Mouse (Mus musculus): Measurements from ENCODE around the gene Ctbp1. TPM values are rescaled to one million over a fixed set of nuclear protein-coding genes. Genes with fewer than 3 reads are reported as not detected.

The Ctbp1 gene
- total and polyA plus RNA-seq, 2 experiments from 2014 or later = 388 to 478 TPM

- TF ChIP-seq CTCF (IDR thresholded peaks at IDR 0.05; ENCODE audit: low read depth) = no peak
Measured at GRCm38 (mm10) chr5:33230285-33230684, 44.5 kb downstream of the Ctbp1 start.

DNA sequence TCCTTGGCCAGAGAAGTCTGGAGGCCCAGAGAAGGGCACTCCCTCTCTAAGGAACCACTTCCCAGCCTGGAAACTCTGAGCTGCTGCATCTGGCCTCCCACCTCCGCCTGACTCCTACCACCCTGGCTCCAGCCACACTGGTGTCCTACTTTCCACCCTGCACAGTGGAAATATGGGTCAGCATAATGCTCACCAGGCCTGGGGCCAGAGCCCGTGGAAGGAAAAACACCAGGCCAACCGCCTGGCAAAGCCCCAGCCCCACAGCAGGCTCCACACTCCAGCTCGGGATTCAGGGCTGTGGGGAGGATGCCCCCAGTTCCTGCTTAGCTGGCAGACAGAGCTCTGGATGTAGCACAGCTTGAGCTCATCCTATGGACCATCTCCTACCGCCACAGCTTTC, 46.4 kb downstream of the Ctbp1 start:
- Histone ChIP-seq H3K4me2 (ENCODE audit: low read depth) (no peak overlapping the region), H3K9ac (no peak overlapping the region), H3K9me3 (ENCODE audit: low read length) (no peaks in the 10 kb centered on the region), H3K4me1 (ENCODE audit: insufficient read depth) (peaks cover 4% of the 10 kb centered on the region; the same call in 1 of the 2 replicates), H3K4me3 (ENCODE audit: low read depth, low read length) (no peak overlapping the region), H3K27me3 (ENCODE audit: insufficient read depth, low read length) (no peaks in the 10 kb centered on the region), H3K27ac (ENCODE audit: low read depth, low read length) (no peak overlapping the region), H3K36me3 (ENCODE audit: insufficient read depth) (no peaks in the 10 kb centered on the region)
- no peak for TF ChIP-seq CTCF (IDR thresholded peaks at IDR 0.05; ENCODE audit: low read depth)
- WGBS = 55% methylated on average over 5 of the region's 5 CpGs
- no peak for DNase-seq
- peak; percentile 27; the same call in 1 of the 2 replicates for ATAC-seq

More at GRCm38 (mm10) chr5:33230285-33230684, 44.5 kb downstream of the Ctbp1 start:
- H3K4me3 ChIP-seq (ENCODE audit: low read depth, low read length) = no peak overlapping the region
- H3K27ac ChIP-seq (ENCODE audit: low read depth, low read length) = no peak overlapping the region
- no peak overlapping the region for H3K9ac ChIP-seq
- DNase-seq = peak; percentile 21
- H3K4me1 ChIP-seq (ENCODE audit: insufficient read depth) = peaks cover 4% of the 10 kb centered on the region; the same call in 1 of the 2 replicates
- no peaks in the 10 kb centered on the region for H3K36me3 ChIP-seq (ENCODE audit: insufficient read depth)
- peak; percentile 53 for ATAC-seq
- H3K9me3 ChIP-seq (ENCODE audit: low read length) = no peaks in the 10 kb centered on the region
- WGBS = 22% methylated on average over 5 of the region's 5 CpGs
- no peak overlapping the region for H3K4me2 ChIP-seq (ENCODE audit: low read depth)
- no peaks in the 10 kb centered on the region for H3K27me3 ChIP-seq (ENCODE audit: insufficient read depth, low read length)

DNA sequence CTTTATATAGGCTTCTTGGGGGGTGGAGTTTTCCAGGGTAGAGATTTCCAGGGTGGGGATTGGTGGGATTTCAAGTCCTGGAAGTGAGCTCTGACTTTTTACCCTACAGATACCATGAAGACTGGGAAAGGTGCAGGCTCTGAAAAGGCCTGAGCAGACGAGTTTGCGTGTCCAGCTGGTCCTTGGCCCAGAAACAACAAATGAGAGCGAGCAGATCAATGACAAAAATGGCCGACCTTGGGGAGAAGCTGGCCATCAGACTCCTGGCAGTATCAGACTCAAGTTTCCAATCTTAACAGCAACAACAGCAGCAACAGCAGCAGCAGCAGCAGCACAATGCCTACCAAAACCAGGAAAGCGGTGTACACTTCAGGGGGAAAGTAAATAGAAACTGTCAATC, 49.1 kb downstream of the Ctbp1 start:
- Histone ChIP-seq H3K4me2 (ENCODE audit: low read depth) (no peak overlapping the region), H3K9me3 (ENCODE audit: low read length) (no peaks in the 10 kb centered on the region), H3K36me3 (ENCODE audit: insufficient read depth) (no peaks in the 10 kb centered on the region), H3K9ac (no peak overlapping the region), H3K27me3 (ENCODE audit: insufficient read depth, low read length) (no peaks in the 10 kb centered on the region), H3K27ac (ENCODE audit: low read depth, low read length) (no peak overlapping the region), H3K4me1 (ENCODE audit: insufficient read depth) (peaks cover 4% of the 10 kb centered on the region; the same call in 1 of the 2 replicates), H3K4me3 (ENCODE audit: low read depth, low read length) (no peak overlapping the region)
- no peak for TF ChIP-seq CTCF (IDR thresholded peaks at IDR 0.05; ENCODE audit: low read depth)
- 82% methylated on average over 5 of the region's 5 CpGs for WGBS
- ATAC-seq = no peak
- no peak for DNase-seq

DNA sequence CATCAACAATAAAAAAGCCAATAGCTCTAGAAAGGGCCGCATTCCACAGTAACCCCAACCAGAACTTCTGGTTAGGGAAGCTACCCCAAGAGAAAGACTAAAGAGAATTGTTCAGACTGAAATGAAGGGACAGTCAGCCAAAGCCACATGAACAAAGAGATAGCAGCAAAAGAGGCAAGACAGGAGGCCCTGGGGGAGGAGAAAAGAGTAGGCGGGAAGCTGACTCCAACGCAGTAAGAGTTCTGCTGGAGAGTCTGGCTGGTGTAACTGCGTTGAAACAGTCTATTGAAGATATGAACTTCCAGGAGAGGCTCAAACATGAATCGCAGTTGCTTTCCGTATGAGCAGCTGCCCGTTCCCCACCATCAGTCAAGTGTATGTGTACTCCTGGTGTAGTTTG, 50.3 kb downstream of the Ctbp1 start:
- no peak overlapping the region for H3K27ac ChIP-seq (ENCODE audit: low read depth, low read length)
- H3K36me3 ChIP-seq (ENCODE audit: insufficient read depth) = no peaks in the 10 kb centered on the region
- 86% methylated on average over 7 of the region's 7 CpGs for WGBS
- H3K9me3 ChIP-seq (ENCODE audit: low read length) = no peaks in the 10 kb centered on the region
- DNase-seq = no peak
- no peak overlapping the region for H3K4me3 ChIP-seq (ENCODE audit: low read depth, low read length)
- H3K4me2 ChIP-seq (ENCODE audit: low read depth) = no peak overlapping the region
- no peak for ATAC-seq
- no peaks in the 10 kb centered on the region for H3K27me3 ChIP-seq (ENCODE audit: insufficient read depth, low read length)
- H3K9ac ChIP-seq = no peak overlapping the region
- H3K4me1 ChIP-seq (ENCODE audit: insufficient read depth) = no peaks in the 10 kb centered on the region
- TF ChIP-seq CTCF (IDR thresholded peaks at IDR 0.05; ENCODE audit: low read depth) = no peak

GRCm38 (mm10) chr5:33222841-33223744, 51.7 kb downstream of the Ctbp1 start:
- TF ChIP-seq CTCF (IDR thresholded peaks at IDR 0.05; ENCODE audit: low read depth) = no peak
- Histone ChIP-seq H3K27ac (ENCODE audit: low read depth, low read length) (no peak overlapping the region), H3K9ac (no peak overlapping the region), H3K36me3 (ENCODE audit: insufficient read depth) (no peaks in the 10 kb centered on the region), H3K27me3 (ENCODE audit: insufficient read depth, low read length) (no peaks in the 10 kb centered on the region), H3K4me3 (ENCODE audit: low read depth, low read length) (no peak overlapping the region), H3K4me1 (ENCODE audit: insufficient read depth) (no peaks in the 10 kb centered on the region), H3K9me3 (ENCODE audit: low read length) (no peaks in the 10 kb centered on the region), H3K4me2 (ENCODE audit: low read depth) (no peak overlapping the region)
- 75% methylated on average over 9 of the region's 9 CpGs for WGBS
- no peak for ATAC-seq
- DNase-seq = no peak

DNA sequence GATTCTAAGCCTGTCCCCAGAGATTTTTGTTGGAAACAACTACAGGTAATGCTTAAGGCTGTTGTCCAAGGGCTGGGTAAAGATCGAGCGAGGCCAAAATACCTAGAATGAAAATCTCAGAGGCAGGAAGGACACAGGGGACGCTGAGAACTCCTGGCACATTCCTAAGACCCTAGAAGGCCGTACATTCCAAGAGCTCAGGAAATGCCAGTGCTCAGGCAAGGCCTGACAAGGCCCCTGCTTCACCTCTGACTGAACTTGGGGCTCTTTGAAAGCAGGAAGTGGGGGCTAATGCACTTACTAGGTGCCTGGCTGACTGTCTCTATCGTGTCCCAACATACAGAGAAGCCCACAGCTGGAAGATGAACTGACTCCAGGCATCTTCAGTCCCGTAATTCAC, 52.4 kb downstream of the Ctbp1 start:
- no peaks in the 10 kb centered on the region for H3K9me3 ChIP-seq (ENCODE audit: low read length)
- ATAC-seq (no peak), DNase-seq (no peak)
- no peak for TF ChIP-seq CTCF (IDR thresholded peaks at IDR 0.05; ENCODE audit: low read depth)
- H3K9ac ChIP-seq = no peak overlapping the region
- 82% methylated on average over 6 of the region's 6 CpGs for WGBS
- H3K4me3 ChIP-seq (ENCODE audit: low read depth, low read length) = no peak overlapping the region
- no peaks in the 10 kb centered on the region for H3K4me1 ChIP-seq (ENCODE audit: insufficient read depth)
- H3K27ac ChIP-seq (ENCODE audit: low read depth, low read length) = no peak overlapping the region
- no peaks in the 10 kb centered on the region for H3K36me3 ChIP-seq (ENCODE audit: insufficient read depth)
- H3K4me2 ChIP-seq (ENCODE audit: low read depth) = no peak overlapping the region
- H3K27me3 ChIP-seq (ENCODE audit: insufficient read depth, low read length) = no peaks in the 10 kb centered on the region

DNA sequence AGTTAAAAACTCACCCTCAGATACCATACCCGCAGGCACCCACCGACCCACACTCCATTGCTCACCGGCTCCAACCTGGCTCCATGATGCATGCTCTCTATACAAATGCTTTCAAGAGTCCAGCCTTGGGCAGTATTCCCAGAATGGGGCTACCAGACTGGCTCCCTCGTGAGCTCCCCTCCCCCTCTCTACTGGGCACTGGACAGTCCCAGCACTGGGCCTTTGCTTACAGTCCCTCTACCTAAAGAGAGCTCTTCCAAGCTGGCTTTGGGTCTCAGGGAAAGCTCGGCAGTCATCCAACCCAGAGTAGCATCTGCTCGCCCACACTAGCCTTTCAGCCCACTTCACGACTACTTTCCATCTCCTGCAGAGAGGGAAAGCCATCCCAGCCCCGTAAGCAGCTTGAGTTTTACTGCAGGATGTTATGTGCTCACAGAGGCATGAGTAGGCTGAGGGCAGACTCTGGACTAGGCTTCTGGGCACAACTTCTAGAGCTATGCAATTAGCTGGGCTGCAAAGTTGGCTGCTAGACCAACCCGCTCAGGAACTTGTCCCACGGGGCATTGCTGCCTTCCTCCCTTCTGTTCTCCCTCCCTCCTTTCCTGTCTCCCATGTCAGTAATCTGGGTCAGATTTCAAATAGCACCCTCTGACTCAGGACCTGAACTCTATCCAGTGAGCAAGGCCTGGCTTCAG, 54.3 kb downstream of the Ctbp1 start:
- H3K27me3 ChIP-seq (ENCODE audit: insufficient read depth, low read length) = no peaks in the 10 kb centered on the region
- H3K27ac ChIP-seq (ENCODE audit: low read depth, low read length) = no peak overlapping the region
- H3K9me3 ChIP-seq (ENCODE audit: low read length) = no peaks in the 10 kb centered on the region
- no peak overlapping the region for H3K4me3 ChIP-seq (ENCODE audit: low read depth, low read length)
- no peaks in the 10 kb centered on the region for H3K4me1 ChIP-seq (ENCODE audit: insufficient read depth)
- no peak overlapping the region for H3K4me2 ChIP-seq (ENCODE audit: low read depth)
- no peak overlapping the region for H3K9ac ChIP-seq
- no peak for TF ChIP-seq CTCF (IDR thresholded peaks at IDR 0.05; ENCODE audit: low read depth)
- DNase-seq = no peak
- no peak; the same call in 1 of the 2 replicates for ATAC-seq
- 69% methylated on average over 10 of the region's 10 CpGs for WGBS
- no peaks in the 10 kb centered on the region for H3K36me3 ChIP-seq (ENCODE audit: insufficient read depth)
